ENCODE assay signal across 9 mouse cellular contexts in the genomic region with DNA sequence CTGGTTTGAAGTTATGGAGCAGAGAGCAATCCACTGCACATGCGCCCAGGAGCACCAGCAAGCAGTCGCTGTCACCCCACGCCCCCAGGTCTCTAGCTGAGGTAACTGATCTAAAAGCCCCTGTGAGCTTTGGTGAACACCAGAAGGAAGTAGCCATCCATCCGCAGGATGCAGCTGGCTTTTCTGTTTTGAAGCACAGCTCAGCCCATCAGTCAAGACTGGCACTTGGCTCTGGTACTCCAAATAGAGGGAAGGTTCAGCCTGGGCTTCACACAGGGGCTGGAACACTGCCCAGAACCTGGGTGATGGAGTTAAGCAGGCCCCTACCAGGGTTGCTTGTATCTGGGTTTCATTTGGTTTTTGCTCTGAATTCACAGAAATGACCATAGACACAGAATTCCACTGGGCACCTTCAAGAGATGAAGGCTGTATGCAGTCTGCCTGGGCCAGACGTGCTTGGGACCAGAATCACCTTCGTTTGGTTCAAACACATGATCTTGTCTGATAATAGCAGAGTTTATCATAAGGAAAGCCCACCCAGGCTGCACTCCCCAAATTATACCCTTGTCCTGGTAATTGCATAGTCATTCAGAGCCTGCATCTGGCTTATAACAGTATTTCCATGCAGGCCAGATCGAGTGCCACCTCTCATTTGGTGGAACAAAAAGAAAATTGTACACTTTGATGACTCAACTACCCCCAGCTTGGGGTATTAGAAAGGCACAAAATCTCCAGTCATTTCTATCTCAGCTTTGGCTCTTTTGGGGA. TPM values are rescaled to one million over a fixed set of nuclear protein-coding genes. Genes with fewer than 3 reads are reported as not detected.
A peak's percentile ranks its signal among the peaks of the same experiment; 100 is the strongest.
DNase-seq lines count a peak whose midpoint lies in the region; ATAC-seq and TF ChIP-seq lines count a peak whose summit lies in the region.
"Had no signal": no experiment of that assay in that cellular context is flagged by ENCODE, and none has a peak within 500 bp of the region (broad histone marks: within the 10 kb centered on the region; RNA-seq: fewer than 3 reads in every experiment).

No protein-coding gene starts in this region.

- peaks cover 5% of the 10 kb centered on the region; the same call in 1 of the 2 replicates for H3K4me1 ChIP-seq in forebrain, embryonic 13.5 days
- peaks cover 16% of the 10 kb centered on the region for H3K4me1 ChIP-seq in forebrain, embryonic 10.5 days
- H3K4me1 ChIP-seq in intestine, embryonic 16.5 days (ENCODE audit: control insufficient read depth, insufficient read depth, low read length) = peaks cover 18% of the 10 kb centered on the region; the same call in 1 of the 2 replicates
- peaks cover 18% of the 10 kb centered on the region for H3K4me1 ChIP-seq in heart, embryonic 10.5 days

- 75% methylated on average over 7 of the region's 7 CpGs for WGBS in forebrain, embryonic 13.5 days
- WGBS in forebrain, embryonic 10.5 days = 89% methylated on average over 7 of the region's 7 CpGs
- WGBS in intestine, embryonic 16.5 days = 58% methylated on average over 7 of the region's 7 CpGs
- 67% methylated on average over 7 of the region's 7 CpGs for WGBS in heart, embryonic 10.5 days

- no peak overlapping the region for H3K4me2 ChIP-seq in forebrain, embryonic 13.5 days
- no peak overlapping the region for H3K4me2 ChIP-seq in intestine, embryonic 16.5 days (ENCODE audit: low read depth, low read length)

- no peak for DNase-seq in forebrain, embryonic 10.5 days (ENCODE audit: extremely low spot score, low spot score)
- peak; percentile 89 for DNase-seq in left cerebral cortex, postnatal 4 days
- no peak for DNase-seq in left cerebral cortex, adult 2 months (ENCODE audit: extremely low spot score in 1 of 2, low spot score in 2 of 2)
- peak; percentile 83 for DNase-seq in MN1 (ENCODE audit: low spot score)
- DNase-seq in heart, embryonic 10.5 days (ENCODE audit: low spot score) = no peak
- DNase-seq: cerebellum, adult 8-10 months had no signal

- no peaks in the 10 kb centered on the region for H3K36me3 ChIP-seq in forebrain, embryonic 13.5 days (ENCODE audit: poor library complexity, severe bottlenecking)
- H3K36me3 ChIP-seq in forebrain, embryonic 10.5 days (replicated peaks) = no peaks in the 10 kb centered on the region
- no peaks in the 10 kb centered on the region for H3K36me3 ChIP-seq in intestine, embryonic 16.5 days (ENCODE audit: control insufficient read depth, insufficient read depth, low read length)
- no peaks in the 10 kb centered on the region for H3K36me3 ChIP-seq in heart, embryonic 10.5 days

- H3K9ac ChIP-seq in forebrain, embryonic 13.5 days = no peak overlapping the region
- no peak overlapping the region for H3K9ac ChIP-seq in intestine, embryonic 16.5 days (ENCODE audit: low read depth, low read length)

- H3K9me3 ChIP-seq in forebrain, embryonic 13.5 days (replicated peaks) = no peaks in the 10 kb centered on the region
- no peaks in the 10 kb centered on the region for H3K9me3 ChIP-seq in forebrain, embryonic 10.5 days
- no peaks in the 10 kb centered on the region for H3K9me3 ChIP-seq in intestine, embryonic 16.5 days (ENCODE audit: control insufficient read depth, low read length)
- no peaks in the 10 kb centered on the region for H3K9me3 ChIP-seq in heart, embryonic 10.5 days

- no peak for TF ChIP-seq CTCF in left cerebral cortex, adult 2 months (IDR thresholded peaks at IDR 0.05)

- no peak overlapping the region for H3K27ac ChIP-seq in forebrain, embryonic 13.5 days
- H3K27ac ChIP-seq in forebrain, embryonic 10.5 days = no peak overlapping the region
- H3K27ac ChIP-seq in left cerebral cortex, adult 2 months = no peak overlapping the region
- H3K27ac ChIP-seq in intestine, embryonic 16.5 days (ENCODE audit: low read length) = no peak overlapping the region
- H3K27ac ChIP-seq in heart, embryonic 10.5 days = no peak overlapping the region

- H3K4me3 ChIP-seq in forebrain, embryonic 13.5 days = no peak overlapping the region
- no peak overlapping the region for H3K4me3 ChIP-seq in forebrain, embryonic 10.5 days
- H3K4me3 ChIP-seq in left cerebral cortex, adult 2 months = no peak overlapping the region
- no peak overlapping the region for H3K4me3 ChIP-seq in intestine, embryonic 16.5 days (ENCODE audit: low read length)
- H3K4me3 ChIP-seq in heart, embryonic 10.5 days = no peak overlapping the region

- intact Hi-C loops in left cerebral cortex, postnatal 4 days (cut with DNase I) = no loop called here
- intact Hi-C loops in left cerebral cortex, adult 2 months (cut with DNase I) = no loop called here

- peak; percentile 84 for ATAC-seq in forebrain, embryonic 13.5 days
- peak; percentile 41; the same call in 1 of the 2 replicates for ATAC-seq in intestine, embryonic 16.5 days
- no peak for ATAC-seq in frontal cortex, adult (ENCODE audit: low TSS enrichment)

- H3K27me3 ChIP-seq in forebrain, embryonic 13.5 days = no peaks in the 10 kb centered on the region
- H3K27me3 ChIP-seq in forebrain, embryonic 10.5 days (ENCODE audit: poor library complexity, severe bottlenecking) = no peaks in the 10 kb centered on the region
- H3K27me3 ChIP-seq in intestine, embryonic 16.5 days (replicated peaks; ENCODE audit: control insufficient read depth, insufficient read depth, low read length) = no peaks in the 10 kb centered on the region
- no peaks in the 10 kb centered on the region for H3K27me3 ChIP-seq in heart, embryonic 10.5 days (ENCODE audit: insufficient read depth, poor library complexity, severe bottlenecking)

RNA-seq across cellular contexts. Expression of a gene that starts 27.0 kb away (rescaled TPM):
- polyA plus RNA-seq in forebrain, embryonic 13.5 days (2015; fragmentation: Nextera tagmentation; extraction: Ambion mirVana) = 40.4 and 42.3 TPM in 2 replicates
- 25.2 and 27.1 TPM in 2 replicates for polyA plus RNA-seq in forebrain, embryonic 10.5 days (2016; fragmentation: Nextera tagmentation; extraction: Ambion mirVana)
- 100 to 1,000 TPM; 220 to 231 TPM for total RNA-seq in left cerebral cortex, postnatal 4 days (2021)
- 100 to 1,000 TPM; 283 to 310 TPM for total RNA-seq in left cerebral cortex, adult 2 months (2021)
- polyA plus RNA-seq in intestine, embryonic 16.5 days (2015; fragmentation: Nextera tagmentation; extraction: Ambion mirVana) = 24.1 and 24.6 TPM in 2 replicates
- polyA plus RNA-seq in heart, embryonic 10.5 days (2016; fragmentation: Nextera tagmentation; extraction: Ambion mirVana) = 33.7 and 42.1 TPM in 2 replicates

Comparison
In these comparisons a context has a peak if more than half of its experiments do, and no peak if none do; other contexts are left out.
1. DNase-seq: peak in left cerebral cortex, postnatal 4 days (single experiment) and MN1 (single experiment); none in forebrain, embryonic 10.5 days (single experiment), left cerebral cortex, adult 2 months (0 of 2) and heart, embryonic 10.5 days (single experiment).